Mouse (Mus musculus): Measurements from ENCODE around the gene Ptpn1.

The Ptpn1 gene

GRCm38 (mm10) chr2:167964320-167964719, 32.5 kb downstream of the Ptpn1 start:
- in situ Hi-C loops (cut with MboI, MseI) = no loop called here

GRCm38 (mm10) chr2:167965911-167966310, 34.1 kb downstream of the Ptpn1 start:
- in situ Hi-C loops (cut with MboI, MseI) = no loop called here

- in situ Hi-C loops (cut with MboI, MseI) = no loop called here
These were observed 36.6 kb downstream of the Ptpn1 start for GRCm38 (mm10) chr2:167968504-167968903.

DNA sequence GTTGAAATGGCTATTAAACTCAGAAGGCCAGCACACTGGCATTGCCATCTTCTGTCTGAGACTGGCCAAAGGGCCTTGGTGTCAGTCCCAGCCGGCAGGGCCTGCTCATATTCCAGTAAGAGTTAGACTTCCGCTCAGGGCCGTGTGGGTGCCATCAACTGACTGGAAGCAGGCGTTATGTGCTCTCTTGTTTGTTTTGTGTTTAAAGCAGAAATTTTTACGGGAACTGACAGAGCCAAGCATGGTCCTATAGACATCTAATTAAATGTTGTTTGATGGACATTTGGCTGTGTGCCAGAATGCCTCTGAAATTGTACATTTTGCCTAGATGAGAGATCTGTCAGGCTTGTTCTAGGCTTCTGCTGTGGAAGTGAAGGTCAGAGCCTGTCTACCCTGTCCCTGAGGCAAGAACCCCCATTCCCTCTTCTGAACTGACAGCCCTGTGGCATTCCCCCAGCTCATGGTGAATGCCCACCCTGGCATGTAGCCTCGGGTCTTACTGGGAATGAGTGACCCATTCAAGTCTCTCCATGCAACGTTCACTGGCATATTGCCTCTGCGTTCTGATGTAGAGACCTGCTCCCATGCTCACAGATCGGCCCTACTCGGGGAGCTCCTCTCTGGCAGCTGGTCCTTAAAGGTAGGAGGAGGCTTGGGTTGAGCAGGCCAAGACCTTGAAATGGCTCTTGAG, 38.1 kb downstream of the Ptpn1 start:
- in situ Hi-C loops (cut with MboI, MseI) = no loop called here

GRCm38 (mm10) chr2:167972146-167972545, 40.3 kb downstream of the Ptpn1 start:
- in situ Hi-C loops (cut with MboI, MseI) = no loop called here

DNA sequence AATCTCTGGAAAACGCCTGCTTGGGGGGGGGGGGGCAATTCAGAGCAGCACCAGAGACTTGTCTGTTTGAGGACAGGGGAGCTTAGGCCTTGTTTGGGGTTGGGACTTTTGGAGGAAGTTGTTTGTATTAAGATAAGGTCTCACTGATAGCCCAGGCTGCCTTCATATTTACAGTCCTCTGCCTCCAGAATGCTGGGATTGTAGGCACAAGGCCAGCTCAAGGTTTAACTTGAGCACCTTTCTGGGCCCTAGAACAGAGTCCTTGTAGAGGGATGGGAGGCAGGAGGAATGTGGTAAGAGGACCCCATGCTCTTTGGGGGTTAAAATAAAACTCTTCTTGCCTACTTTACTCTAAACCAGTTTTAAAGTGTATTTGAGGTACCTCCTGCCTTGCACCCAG, 41.0 kb downstream of the Ptpn1 start:
- in situ Hi-C loops (cut with MboI, MseI) = no loop called here

GRCm38 (mm10) chr2:167975746-167976145, 43.9 kb downstream of the Ptpn1 start:
- in situ Hi-C loops (cut with MboI, MseI) = no loop called here

GRCm38 (mm10) chr2:167978271-167978670, 46.4 kb downstream of the Ptpn1 start:
- in situ Hi-C loops (cut with MboI, MseI) = no loop called here

DNA sequence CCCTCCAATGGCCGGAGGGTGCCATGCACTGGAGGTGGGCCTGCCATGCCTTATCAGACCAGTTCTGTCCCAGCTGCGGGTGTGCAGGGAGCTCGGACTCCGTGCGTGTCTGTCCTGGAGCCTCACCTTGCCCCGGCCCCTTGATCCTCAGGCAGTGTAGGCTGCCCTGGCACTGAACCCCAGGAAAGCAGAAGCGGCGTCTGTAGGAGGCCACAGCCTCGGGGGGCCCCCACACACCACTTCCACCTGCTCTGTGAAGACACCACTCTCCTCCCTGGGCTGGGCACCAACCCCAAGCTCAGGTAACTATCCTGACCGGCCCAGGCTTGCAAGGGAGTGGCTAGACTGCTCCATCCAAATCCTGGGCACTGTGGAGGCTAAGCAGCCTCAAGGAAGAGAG, 48.5 kb downstream of the Ptpn1 start:
- in situ Hi-C loops (cut with MboI, MseI) = no loop called here

DNA sequence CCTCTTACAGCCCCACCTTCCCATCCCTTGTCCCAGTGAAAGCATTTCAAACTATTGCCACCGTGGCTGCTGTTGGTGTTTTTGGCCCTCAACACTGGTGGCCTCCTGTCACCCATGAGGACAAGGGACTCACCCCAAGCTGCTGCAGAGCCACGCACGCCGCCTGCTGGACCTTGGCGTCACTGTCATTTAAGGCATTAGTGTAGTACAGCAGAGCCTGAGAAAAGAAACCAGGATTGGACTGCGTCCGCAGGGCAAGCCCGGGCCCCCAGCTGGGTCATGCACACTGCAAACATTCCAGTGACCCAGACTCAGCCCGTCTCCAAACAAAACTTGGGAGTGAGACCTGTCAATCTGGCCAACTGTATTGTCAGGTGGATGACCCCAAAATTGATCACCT, 50.8 kb downstream of the Ptpn1 start:
- in situ Hi-C loops (cut with MboI, MseI) = no loop called here

GRCm38 (mm10) chr2:167984371-167984770, 52.5 kb downstream of the Ptpn1 start:
- in situ Hi-C loops (cut with MboI, MseI) = no loop called here

DNA sequence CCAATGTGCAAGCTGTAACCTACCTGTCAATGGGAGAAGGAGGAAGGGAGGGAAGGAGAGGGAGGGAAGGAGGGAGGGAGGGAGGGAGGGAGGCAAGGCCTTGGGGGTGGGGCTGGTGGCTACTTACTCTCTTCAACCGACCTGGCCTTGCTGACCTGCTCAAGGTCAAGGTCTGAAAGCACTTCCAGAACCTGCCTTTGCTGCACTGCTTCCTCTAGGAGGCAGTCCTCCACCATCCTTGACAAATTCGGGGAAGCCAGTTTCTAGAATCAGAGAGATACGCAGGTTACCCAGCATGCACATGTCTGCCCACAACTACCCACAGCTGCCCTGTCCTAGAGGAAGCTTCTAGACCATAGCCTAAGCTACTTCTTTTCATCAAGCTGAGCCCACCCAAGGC, 53.1 kb downstream of the Ptpn1 start:
- in situ Hi-C loops (cut with MboI, MseI) = no loop called here

GRCm38 (mm10) chr2:167986762-167987161, 54.9 kb downstream of the Ptpn1 start:
- in situ Hi-C loops (cut with MboI, MseI) = no loop called here

GRCm38 (mm10) chr2:167987640-167988039, 55.8 kb downstream of the Ptpn1 start:
- in situ Hi-C loops (cut with MboI, MseI) = no loop called here

- in situ Hi-C loops (cut with MboI, MseI) = no loop called here
These were observed 57.5 kb downstream of the Ptpn1 start for GRCm38 (mm10) chr2:167989310-167989709.

- in situ Hi-C loops (cut with MboI, MseI) = no loop called here
These were observed 61.4 kb downstream of the Ptpn1 start for GRCm38 (mm10) chr2:167993260-167993659.

DNA sequence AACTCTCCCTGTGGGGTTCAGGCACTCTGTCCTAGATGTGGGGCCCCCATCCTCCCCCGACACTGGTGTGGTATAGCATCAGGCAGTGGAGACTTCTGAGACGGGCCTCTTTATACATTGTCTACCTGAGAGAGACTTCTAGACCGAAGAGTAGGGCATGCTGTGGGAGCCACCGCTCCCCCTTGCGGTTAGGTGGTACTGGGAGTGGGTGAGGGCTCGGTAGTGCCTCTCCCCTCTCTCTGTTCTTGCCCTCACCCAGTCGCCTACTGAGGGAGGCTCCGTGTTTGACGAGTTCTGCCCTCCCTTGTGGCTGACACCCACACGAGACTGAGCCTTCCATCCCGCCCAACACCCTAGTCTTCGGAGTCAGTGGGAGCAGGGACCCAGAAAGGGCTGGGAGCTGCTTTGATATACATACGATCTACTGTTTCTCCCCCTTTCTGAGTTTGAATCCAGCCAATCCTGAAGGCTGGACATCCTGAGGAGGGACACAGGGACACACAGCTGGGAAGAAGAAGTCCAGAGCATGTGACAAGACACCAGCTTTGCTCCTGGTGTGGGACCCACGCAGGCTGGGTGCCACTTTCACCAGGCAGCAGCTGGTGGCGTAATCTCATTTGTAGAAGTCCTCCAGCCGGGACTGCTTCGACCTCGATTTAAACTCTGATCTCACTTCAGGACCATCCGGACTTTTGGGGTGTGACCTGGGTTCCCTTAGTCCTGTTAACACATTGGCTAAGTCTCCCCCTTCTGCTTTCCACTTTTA, 64.2 kb downstream of the Ptpn1 start:
- in situ Hi-C loops (cut with MboI, MseI) = no loop called here

DNA sequence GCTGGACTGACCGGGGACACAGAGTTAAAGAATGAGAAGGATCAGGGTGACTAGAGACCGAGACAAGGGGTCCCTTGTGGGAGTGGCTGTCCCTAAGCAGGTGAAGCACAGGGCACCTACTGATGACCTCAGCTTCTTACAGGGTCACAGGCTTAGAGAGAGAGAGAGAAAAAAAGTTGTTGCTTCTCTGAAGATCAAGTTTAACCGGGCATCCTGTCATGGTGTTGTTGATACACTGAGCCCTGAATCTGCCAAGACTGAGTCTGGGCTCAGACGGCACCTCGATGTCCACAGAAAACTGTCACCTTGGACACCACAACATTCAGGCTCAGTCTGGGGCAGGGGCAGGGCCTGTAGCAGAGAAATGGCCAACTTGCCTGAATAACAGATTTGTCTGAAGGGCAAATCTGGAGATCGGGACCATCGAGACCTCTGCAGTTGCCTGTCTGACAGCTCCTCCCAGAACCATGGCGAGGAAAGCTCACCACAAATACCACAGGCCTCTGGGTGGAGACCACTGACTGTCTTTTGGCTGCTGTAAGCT, 64.9 kb downstream of the Ptpn1 start:
- in situ Hi-C loops (cut with MboI, MseI) = no loop called here

- in situ Hi-C loops (cut with MboI, MseI) = no loop called here
These were observed 65.7 kb downstream of the Ptpn1 start for GRCm38 (mm10) chr2:167997562-167997961.

GRCm38 (mm10) chr2:167999145-167999743, 67.4 kb downstream of the Ptpn1 start:
- in situ Hi-C loops (cut with MboI, MseI) = no loop called here

DNA sequence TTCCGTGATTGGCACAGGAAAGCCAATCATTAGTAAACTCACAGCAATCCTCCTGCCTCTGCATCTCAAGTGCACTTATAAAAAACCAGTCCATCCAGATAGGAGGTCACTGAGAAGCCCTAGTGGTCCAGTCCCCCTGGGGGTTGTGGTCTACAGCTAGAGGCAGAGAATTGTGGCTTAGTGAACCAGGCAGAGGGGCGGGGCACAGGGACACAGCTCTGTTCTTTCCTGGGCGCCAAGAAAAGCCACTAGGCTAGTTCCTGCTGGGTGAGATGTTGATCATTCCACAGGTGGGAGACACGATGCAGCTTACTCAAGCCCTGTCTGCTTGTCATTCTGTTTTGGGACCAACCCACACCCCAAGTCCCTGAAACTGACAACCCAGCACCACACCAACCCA, 70.3 kb downstream of the Ptpn1 start:
- in situ Hi-C loops (cut with MboI, MseI) = no loop called here

GRCm38 (mm10) chr2:168002884-168003283, 71.0 kb downstream of the Ptpn1 start:
- in situ Hi-C loops (cut with MboI, MseI) = no loop called here

DNA sequence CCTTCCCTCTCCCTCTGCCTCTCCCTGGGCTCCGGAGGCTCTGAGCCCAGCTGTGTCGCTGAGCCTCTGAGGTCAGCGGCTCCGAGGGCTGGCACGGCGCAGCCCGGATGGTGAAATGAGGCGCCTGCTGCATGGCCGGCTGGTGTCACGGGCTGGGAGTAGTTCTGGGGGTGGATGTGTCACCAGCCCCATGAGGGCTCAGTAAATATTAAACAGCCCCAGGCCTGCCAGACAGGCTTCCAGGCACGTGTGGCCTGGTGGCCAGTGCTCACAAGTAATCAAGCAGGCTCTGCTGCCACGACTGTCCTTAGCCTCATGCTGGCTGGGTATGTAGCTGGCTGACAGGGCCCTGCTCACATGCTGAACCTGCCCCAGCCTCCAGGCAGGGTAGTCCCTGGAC, 71.6 kb downstream of the Ptpn1 start:
- in situ Hi-C loops (cut with MboI, MseI) = no loop called here

Data from T-helper 2 cell (primary cell).